Mouse (Mus musculus): ENCODE measurements around the gene Slc37a1.
"Not testable (repeated sequence)": the region's sequence is repeated elsewhere in the genome, so short reads cannot be mapped to it uniquely, and the experiment has no call there.

Slc37a1 gene

GRCm38 (mm10) chr17:31353255-31353654, 66.7 kb downstream of the Slc37a1 start:
- no peak for DNase-seq

DNA sequence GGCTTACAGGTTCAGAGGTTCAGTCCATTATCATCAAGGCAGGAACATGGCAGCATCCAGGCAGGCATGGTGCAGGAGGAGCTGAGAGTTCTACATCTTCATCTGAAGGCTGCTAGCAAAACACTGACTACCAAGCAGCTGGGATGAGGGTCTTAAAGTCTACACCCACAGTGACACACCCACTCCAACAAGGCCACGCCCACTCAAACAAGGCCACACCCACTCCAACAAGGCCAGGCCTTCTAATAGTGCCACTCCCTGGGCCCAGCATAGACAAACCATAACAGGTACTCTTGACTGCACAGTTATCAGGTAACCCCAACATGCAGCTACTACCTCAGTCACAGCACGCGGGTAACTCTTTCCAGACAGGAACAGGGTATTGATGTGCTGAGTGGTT, 68.1 kb downstream of the Slc37a1 start:
- DNase-seq = not testable (repeated sequence)

GRCm38 (mm10) chr17:31355792-31356502, 69.4 kb downstream of the Slc37a1 start:
- no peak for DNase-seq

DNA sequence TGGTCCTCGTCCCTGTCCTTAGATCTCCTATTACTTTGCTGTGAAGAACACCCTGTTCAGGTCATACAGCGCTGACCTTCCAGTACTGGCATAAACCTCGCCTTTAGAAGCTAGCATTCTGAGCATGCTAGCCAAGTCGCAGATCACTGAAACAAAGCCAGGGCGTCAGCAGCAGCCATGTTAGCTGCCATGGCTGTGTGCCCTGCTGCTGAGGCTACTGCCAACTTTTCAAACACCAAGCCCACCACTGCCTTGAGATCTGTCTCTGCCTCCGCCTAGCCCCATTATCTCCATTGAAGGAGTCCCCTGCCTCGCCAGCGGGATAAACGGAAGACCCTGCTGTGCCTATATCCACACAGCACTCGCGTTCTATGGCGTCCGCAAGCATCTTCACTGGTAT, 74.0 kb downstream of the Slc37a1 start:
- peak; percentile 50 to 61 for DNase-seq

GRCm38 (mm10) chr17:31365586-31366166, 79.1 kb downstream of the Slc37a1 start:
- DNase-seq = no peak

GRCm38 (mm10) chr17:31370221-31370620, 83.6 kb downstream of the Slc37a1 start:
- DNase-seq = no peak

- no peak for DNase-seq
These were observed 84.3 kb downstream of the Slc37a1 start for GRCm38 (mm10) chr17:31370931-31371330.

DNA sequence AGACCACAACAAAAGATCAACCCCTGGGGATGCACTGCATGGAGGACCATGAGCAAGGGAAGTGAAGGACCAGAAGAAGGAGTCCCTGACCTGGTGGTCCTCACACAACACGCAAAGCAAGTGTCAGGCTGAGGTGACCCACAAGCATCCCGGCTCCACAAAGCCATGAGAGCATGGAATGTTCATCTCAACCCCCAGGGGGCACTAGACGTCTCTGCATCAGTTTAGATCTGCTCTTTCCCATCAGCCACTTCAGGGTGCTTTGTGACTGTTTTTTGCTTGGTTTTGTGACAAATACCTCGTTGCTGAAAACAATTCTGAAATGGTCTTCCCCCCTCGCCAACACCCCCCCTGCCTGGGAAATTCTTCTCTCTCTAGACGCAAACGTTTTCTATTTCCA, 91.4 kb downstream of the Slc37a1 start:
- DNase-seq = peak; percentile 81 to 87

GRCm38 (mm10) chr17:31378361-31378761, 91.8 kb downstream of the Slc37a1 start:
- peak; percentile 64 to 66 for DNase-seq

DNA sequence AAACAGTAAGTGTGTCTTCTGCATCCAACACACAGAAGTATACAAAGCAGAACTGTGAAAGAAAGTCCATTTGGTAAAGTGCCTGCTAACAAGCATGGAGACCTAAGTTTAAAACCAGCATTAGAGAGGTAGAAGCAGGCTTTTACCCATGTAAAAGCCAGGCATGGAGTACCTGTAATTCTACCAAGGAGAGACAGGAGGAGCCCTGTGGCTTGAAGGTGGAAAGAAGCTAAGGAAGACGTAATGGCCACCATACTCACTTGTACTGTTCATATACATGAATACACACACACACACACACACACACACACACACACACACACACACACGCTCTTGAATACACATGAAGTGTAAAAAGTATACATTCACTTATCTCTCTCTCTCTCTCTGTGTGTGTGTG, 92.5 kb downstream of the Slc37a1 start:
- DNase-seq = no peak

- DNase-seq = no peak
These were observed 93.3 kb downstream of the Slc37a1 start for GRCm38 (mm10) chr17:31379863-31380262.

DNA sequence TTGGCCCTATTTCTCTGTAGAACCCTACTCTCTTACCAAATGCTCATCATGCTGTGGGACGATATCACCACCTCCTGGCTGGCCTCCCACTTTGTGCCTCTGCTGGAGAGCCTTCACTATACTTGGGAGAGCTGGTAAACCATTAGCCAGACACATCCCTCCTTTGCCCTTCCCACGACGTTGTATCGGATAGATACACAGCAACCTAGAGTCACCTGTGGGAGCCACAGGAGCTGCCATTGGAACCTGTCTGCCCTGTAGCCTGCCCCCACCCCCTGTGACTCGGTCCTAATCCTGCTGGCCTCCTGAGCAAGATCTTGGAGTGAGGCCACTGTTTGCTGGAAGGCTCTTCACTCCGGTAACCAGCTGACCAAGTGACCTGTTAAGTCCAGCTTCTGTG, 96.7 kb downstream of the Slc37a1 start:
- DNase-seq = peak in 1 of 2 experiments; percentile 67

DNA sequence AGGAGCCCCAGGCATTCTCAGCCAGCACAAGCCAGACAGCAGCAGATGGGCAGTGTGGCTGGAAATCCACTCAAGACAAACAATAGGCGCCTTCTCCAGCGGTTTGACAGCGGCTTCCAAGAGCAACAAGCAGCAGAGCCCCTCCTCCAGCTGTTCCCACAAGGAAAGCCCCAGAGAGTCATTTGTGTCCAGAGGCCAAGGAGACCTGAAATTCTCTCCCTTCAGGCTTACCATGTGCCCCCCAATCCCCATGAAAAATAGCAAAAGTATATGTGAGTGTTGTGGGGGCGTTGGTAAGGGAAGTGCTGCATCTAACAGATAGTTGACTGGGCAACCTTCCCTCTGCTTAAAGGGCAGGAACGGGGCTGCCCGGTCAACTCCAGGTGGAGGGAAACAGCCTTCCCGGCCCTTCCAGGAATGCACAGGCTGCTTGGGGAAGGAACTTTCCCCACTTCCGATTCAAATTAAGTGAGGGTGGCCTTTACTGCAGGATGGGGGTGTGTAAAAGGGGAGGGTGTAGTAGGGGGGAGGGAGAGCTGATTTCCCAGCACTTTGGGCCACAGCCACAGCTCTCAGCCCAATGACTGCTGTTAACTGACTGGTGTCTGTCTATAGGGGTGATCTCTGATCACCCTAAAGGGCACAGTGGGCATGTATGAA, 98.5 kb downstream of the Slc37a1 start:
- DNase-seq = no peak

DNA sequence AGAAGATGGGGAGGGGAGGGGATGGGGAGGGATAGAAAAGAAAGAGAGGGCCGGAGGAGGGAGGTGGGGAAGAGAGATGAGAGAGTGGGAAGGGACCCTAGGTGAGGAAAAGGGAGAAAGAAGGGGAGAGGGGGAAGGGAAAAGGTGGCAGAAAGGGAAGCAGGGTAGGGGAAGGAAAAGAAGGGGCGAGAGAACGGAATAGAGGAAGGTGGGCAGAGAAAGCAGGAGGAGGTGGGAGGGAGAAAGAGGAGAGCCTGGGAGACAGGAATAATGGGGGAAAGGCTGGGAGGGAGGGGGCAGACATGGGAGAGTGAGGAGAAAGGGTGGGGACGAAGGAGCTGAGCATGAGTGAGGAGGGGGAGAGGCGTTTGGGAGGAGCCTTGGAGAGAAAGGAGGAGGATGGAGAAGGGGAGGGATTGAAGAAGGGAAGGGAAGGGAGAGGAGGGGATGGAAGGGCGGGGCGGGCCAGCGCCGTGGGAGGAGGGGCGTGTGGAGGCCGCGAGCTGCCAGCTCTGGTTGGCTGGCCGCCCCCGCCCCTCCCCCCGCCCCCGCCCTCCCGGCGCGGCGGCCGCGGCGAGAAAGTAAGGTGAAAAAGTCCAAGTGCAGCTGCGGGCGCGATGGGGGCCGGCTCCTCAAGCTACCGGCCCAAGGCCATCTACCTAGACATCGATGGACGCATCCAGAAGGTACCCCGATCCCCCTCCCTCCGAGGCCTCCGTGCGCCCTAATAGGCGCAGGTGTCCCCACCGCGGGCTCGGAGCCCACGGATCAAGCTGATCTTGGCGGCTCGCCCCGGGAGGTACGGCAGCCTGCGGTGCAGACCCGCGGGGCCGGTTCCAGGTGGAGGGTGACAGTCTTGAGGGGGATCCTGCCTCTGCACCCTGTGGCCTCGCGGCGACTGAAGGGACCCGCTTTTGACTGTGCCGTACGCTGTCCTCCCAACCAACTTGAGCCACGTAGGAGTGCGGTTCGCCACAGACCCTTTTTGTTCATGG, 99.4 kb downstream of the Slc37a1 start, which contains the start of gene Pde9a:
Gene Pde9a, plus strand, starts transcription at position 540 of the 995 bp plus-strand sequence.
- DNase-seq = peak; percentile 79 to 88

GRCm38 (mm10) chr17:31386766-31387275, 100.2 kb downstream of the Slc37a1 start:
- peak in 1 of 2 experiments; percentile 55 for DNase-seq

DNA sequence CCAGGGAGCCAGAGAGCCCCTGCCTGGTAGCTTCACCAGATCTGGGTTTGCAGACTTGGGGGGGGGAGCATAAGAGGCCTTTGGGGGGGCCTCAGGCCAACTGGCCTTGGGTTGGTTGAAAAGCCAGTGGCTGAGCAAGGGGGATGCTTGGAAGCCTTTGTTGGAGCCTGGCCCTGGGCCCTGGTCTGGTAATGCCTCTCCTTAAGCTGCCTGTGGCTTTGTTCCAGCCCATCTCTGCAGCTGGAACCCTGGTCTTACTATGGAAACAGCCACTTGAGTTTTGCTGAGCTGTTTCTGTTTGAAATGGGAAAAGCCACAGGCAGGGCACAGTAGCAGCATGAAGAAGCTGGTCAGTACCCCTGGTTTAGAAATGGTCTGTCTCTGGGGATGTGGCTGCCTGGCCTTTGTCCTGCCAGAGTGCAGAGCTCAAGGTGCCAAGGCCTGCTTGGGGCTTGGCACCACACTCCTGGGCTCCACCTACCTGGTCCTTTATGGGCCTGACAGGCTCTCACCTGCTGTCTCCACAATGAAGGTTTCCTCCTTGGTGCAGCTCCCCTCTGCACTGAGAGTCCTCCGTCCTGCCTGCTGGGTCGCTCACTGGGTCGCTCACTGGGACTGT, 102.9 kb downstream of the Slc37a1 start:
- DNase-seq = no peak

DNA sequence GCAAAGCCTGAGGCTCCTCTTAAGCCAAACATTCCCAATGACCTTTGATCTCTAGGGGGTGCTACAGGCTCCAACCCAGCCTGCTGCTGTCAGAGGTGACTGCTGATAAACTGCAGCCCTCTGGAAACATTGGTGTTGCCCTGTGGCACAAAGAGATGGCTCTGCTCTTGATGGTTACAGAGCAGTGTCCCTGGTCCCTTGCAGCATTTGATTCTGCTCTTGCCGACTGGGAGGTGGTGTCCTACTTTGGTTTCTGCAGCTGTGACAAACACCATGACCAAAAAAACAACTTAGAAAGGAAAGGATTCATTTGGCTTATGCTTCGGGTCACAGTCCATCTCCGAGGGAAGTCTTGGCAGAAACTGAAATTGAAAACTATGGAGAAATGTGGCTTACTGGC, 104.9 kb downstream of the Slc37a1 start:
- no peak for DNase-seq

DNA sequence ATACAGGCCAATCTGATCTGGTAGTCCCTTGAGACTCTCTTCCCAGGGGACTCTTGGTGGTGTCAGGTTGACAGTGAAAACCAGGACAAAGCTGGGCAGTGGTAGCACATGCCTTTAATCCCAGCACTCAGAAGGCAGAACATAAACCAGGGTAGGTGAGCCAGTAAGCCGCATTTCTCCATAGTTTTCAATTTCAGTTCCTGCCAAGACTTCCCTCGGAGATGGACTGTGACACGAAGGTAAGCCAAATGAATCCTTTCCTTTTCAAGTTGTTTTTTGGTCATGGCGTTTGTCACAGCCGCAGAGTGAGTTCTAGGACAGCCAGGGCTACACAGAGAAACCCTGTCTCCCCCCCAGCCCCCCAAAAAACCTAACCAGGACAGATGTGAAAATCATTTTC, 105.4 kb downstream of the Slc37a1 start:
- DNase-seq = no peak

GRCm38 (mm10) chr17:31393811-31394210, 107.2 kb downstream of the Slc37a1 start:
- peak in 1 of 2 experiments; percentile 64 for DNase-seq

GRCm38 (mm10) chr17:31400294-31400693, 113.7 kb downstream of the Slc37a1 start:
- DNase-seq = no peak
